Mouse (Mus musculus) heart, adult 9 months (tissue): ENCODE results near the gene Zc2hc1b.

Source experiments
- DNase-seq, 2 experiments: peaks; one replicate each; pipeline ENCODE4 v3.0.0; 2022; ENCODE audit warnings: low spot score in 2 of 2

The Zc2hc1b gene

GRCm38 (mm10) chr10:13115030-13115429 is 62.8 kb downstream of the Zc2hc1b start:
- no peak for DNase-seq

DNA sequence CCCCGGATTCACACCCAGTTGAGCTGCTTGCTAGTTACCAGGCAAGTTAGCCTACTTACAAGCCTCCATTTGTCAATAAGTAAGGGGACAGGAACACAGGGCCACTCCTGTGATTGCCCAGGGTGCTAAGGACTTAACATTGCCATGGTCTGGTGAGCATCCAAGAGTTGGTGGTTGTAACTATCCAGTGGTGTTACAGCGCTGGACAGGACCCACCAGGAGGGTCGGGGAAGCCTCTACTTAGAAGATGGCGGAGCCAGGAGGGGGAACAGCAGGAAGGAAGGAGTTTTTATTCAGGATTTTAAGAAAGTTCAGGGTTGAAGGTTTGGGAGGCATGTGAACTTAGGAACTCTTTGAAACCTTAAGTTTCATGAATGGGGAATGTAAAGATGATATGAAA is 64.2 kb downstream of the Zc2hc1b start:
- no peak for DNase-seq

DNA sequence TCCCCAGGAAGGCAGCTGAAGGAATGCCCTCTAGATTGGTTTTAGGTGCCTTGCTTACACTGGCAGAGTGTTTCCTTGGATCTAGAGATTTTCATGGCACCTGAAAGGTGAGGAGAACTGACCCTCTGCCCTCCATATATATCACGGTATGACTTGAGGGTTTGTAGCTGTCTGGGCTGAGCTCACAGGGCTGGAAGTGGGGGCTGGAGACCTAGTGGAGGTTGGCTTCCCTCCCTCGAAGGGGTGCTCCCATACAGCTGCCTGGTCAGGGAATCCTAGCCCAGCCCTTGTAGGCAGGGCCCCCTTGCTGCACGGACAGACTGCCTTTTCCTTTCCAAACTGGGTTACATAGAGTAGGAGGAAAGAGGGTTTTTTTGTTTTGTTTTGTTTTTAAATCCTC is 65.0 kb downstream of the Zc2hc1b start:
- DNase-seq: no peak

DNA sequence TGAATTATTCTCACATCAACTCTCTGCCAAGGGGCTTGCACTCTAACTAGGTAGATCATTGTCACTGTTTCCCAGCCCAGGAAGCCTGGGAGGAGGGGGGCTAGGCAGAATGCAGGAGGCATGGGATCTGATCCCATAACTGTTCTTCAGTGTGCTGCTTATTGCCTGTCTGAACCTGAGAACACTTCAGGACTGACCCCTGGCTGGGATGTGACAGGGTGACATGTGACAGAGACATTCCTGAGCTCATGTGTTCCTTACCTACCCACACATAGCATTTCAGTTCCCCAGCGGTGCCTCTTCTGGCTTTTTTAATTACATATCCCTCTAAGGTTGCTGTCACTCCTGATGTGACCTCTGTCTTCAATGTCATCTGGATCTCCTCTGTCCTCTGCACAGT is 68.0 kb downstream of the Zc2hc1b start:
- no peak for DNase-seq

GRCm38 (mm10) chr10:13108847-13109246 is 69.0 kb downstream of the Zc2hc1b start:
- no peak for DNase-seq

GRCm38 (mm10) chr10:13108021-13108548 is 69.7 kb downstream of the Zc2hc1b start:
- DNase-seq: no peak

DNA sequence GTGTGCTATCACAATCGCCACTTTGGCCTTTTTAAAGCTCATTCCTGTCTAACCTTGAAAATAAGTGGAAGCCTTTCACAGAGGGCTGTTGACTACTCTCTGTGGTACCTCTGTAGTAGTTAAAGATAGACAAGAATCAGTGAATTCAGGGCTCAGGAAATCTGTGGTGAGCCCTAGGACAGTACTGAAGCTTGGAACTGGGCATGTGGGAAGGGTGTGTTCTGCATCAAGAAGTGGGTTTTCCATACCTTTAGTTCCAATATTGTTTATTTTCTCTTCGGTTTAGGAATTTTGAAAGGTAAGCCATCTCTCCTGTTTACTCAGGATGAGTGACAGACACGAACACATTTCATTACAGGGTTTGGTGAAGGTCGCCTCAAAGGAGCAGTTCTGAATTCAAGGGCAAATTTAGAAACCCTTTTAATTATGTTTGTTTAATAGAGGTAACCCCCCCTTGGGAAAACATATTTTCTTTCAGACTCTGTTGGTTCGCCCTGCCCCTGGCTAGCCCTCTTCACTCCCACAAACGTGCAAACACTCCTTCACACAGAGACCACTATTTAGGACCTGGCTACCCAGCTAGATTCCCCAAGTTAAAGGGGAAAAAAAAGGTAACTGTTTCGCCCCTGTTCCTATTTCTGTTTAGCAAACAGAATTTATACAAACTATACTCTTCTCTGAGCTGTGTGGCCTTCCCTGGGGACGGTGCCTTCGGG is 70.8 kb downstream of the Zc2hc1b start:
- DNase-seq: no peak

DNA sequence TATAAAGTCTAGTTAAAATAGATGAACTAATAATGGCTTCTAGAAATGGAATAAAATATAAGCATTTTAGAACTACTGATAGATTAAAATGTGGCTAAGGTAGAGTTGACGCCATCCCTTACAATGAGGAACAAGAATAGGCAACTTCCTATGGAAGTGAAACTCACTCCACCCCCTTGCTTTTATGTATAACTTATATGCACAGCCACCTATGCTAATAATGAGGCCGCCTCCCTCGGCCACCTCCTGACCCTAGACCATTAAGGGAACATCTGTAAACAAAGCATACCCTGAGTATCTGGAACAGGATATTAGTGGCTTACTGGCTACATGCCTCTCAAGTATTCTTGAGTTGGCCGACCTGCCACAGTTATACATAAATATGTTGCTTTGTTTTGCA is 74.0 kb downstream of the Zc2hc1b start:
- no peak for DNase-seq

- no peak for DNase-seq
Observed at GRCm38 (mm10) chr10:13102360-13102759, 75.5 kb downstream of the Zc2hc1b start.

DNA sequence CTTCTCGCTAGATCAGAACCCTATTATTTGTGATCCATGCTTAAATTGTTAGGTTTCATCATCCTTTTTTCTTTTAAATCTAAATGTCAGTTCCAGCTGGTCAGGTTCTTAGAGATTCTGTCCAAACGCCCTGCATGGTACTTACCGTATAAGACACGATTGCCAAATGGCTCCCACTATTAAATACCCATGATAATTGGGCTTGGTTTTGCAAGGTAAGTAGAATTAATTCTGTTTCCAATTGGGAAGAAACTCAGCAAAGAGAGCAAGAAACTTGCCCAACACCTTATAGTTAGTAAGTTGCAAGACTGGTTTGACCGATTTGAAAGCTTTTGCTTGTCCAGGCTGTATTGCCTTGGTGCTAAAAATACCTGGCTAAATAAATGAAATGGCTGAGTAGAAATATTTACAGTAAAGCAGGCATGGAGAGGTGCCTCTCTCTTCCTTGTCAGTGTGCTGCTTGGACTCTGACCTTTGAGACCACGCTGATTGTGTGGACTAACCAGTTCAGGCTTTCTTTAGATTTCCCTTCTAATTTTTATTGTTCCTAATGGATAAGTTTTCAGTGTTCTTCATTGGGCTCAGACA is 77.7 kb downstream of the Zc2hc1b start:
- DNase-seq: no peak
